Mouse (Mus musculus): Measurements from ENCODE around the gene Aldob.

Aldob gene

GRCm38 (mm10) chr4:49549383-49549782 is at the start of gene Aldob:
Gene Aldob (minus strand): TSS chr4:49549546.
- DNase-seq: no peak

- DNase-seq: peak; percentile 81
These were observed 48.1 kb upstream of the Aldob start, which contains the start of gene Tmem246 for GRCm38 (mm10) chr4:49597183-49598100. Gene Tmem246 (minus strand): TSS chr4:49597876.

GRCm38 (mm10) chr4:49596846-49597182 is 47.5 kb upstream of the Aldob start:
- DNase-seq: peak; percentile 36

- no peak for DNase-seq
These were observed 40.8 kb upstream of the Aldob start for GRCm38 (mm10) chr4:49590152-49590551.

GRCm38 (mm10) chr4:49586811-49587210 is 37.5 kb upstream of the Aldob start:
- DNase-seq: no peak

- DNase-seq: no peak
These were observed 36.3 kb upstream of the Aldob start for GRCm38 (mm10) chr4:49585524-49586101.

- DNase-seq: no peak
These were observed 34.9 kb upstream of the Aldob start for GRCm38 (mm10) chr4:49583965-49584831.

GRCm38 (mm10) chr4:49581256-49581655 is 31.9 kb upstream of the Aldob start:
- DNase-seq: no peak

- no peak for DNase-seq
These were observed 22.8 kb upstream of the Aldob start for GRCm38 (mm10) chr4:49572194-49572593.

- DNase-seq: peak; percentile 79
These were observed 18.3 kb upstream of the Aldob start for GRCm38 (mm10) chr4:49567613-49568012.

GRCm38 (mm10) chr4:49559915-49560772 is 10.8 kb upstream of the Aldob start:
- peak; percentile 40 for DNase-seq

GRCm38 (mm10) chr4:49558181-49558580 is 8.8 kb upstream of the Aldob start:
- no peak for DNase-seq

GRCm38 (mm10) chr4:49557375-49557774 is 8.0 kb upstream of the Aldob start:
- DNase-seq: no peak

GRCm38 (mm10) chr4:49553380-49553779 is 4.0 kb upstream of the Aldob start:
- DNase-seq: no peak

- no peak for DNase-seq
These were observed 1.7 kb downstream of the Aldob start for GRCm38 (mm10) chr4:49547544-49548219.

GRCm38 (mm10) chr4:49546873-49547543 is 2.3 kb downstream of the Aldob start:
- no peak for DNase-seq

GRCm38 (mm10) chr4:49546026-49546425 is 3.3 kb downstream of the Aldob start:
- no peak for DNase-seq

GRCm38 (mm10) chr4:49540966-49541365 is 8.4 kb downstream of the Aldob start:
- no peak for DNase-seq

- DNase-seq: peak; percentile 16
These were observed 9.7 kb downstream of the Aldob start for GRCm38 (mm10) chr4:49539665-49540064.

- no peak for DNase-seq
These were observed 12.7 kb downstream of the Aldob start for GRCm38 (mm10) chr4:49536671-49537070.

GRCm38 (mm10) chr4:49535675-49536294 is 13.6 kb downstream of the Aldob start:
- DNase-seq: no peak

Data from right cerebral cortex, adult 18-20 months (tissue).